Mouse (Mus musculus) lung, adult 10 weeks (tissue): ENCODE data around the gene Ncoa3. TPM values are rescaled to one million over a fixed set of nuclear protein-coding genes. Genes with fewer than 3 reads are reported as not detected.

ENCODE experiments used
- polyA plus RNA-seq: library from polyadenylated mRNA; stranded (reverse); fragments of 350-450 nt; fragmentation: Illumina TruSeq; extraction: RNeasy Lipid Tissue Mini Kit (QIAGEN cat#74804); gene quantifications from one replicate; pipeline ENCODE4 v1.2.3, GENCODE M21; 2014; ENCODE audit warnings: low read depth, low replicate concordance; ENCODE audit not compliant: insufficient read depth

Ncoa3 gene
- 9.1 TPM for polyA plus RNA-seq

GRCm38 (mm10) chr2:165992270-165993172 lies at the start of gene Ncoa3:
Gene Ncoa3, plus strand, starts transcription at chr2:165992636.

Other genes starting within 250 kb of the Ncoa3 start
- gene Zmynd8, start 93.6 kb upstream of the Ncoa3 start, polyA plus RNA-seq: 13.7 TPM
- 13.1 TPM for gene Sulf2, start 163.0 kb downstream of the Ncoa3 start, polyA plus RNA-seq